Mouse (Mus musculus) lung, adult 2 months (tissue): ENCODE data around the gene Dok5. TPM values are rescaled to one million over a fixed set of nuclear protein-coding genes. Genes with fewer than 3 reads are reported as not detected.

Experiments used
- DNase-seq: peaks from one replicate; pipeline ENCODE4 v3.0.0; 2022
- H3K4me1 ChIP-seq: fragments of 200-500 bp; 2 replicates; pipeline ENCODE4 v1.6.1; 2011; ENCODE audit warnings: low read length; ENCODE audit not compliant: control insufficient read depth, insufficient read depth
- H3K4me3 ChIP-seq: fragments of 200-500 bp; replicated peaks from 2 replicates; pipeline ENCODE3; 2011; ENCODE audit warnings: low read depth, mild to moderate bottlenecking, control low read depth, low read length; ENCODE audit errors: extremely low read depth
- CTCF ChIP-seq: fragments of 200-500 bp; IDR thresholded peaks from 2 replicates; pipeline ENCODE4 v1.5.1; 2011; ENCODE audit warnings: mild to moderate bottlenecking, low read length, control low read depth; ENCODE audit not compliant: insufficient read depth
- POLR2A ChIP-seq: fragments of 200-500 bp; IDR thresholded peaks from 2 replicates; pipeline ENCODE4 v1.6.1; 2011; ENCODE audit warnings: low read depth, mild to moderate bottlenecking, control low read depth, low read length, borderline replicate concordance; ENCODE audit errors: extremely low read depth
- WGBS: fragments of 180-500 bp; shearing (Covaris S2); methylation state at CpG from one replicate; pipeline ENCODE4 v1.1.7; 2018; 5-methylcytosine and 5-hydroxymethylcytosine counted together
- polyA plus RNA-seq: library from polyadenylated mRNA; depleted of rRNA; stranded (reverse); fragments of >200 nt; gene quantifications from 2 replicates; pipeline ENCODE4 v1.2.3, GENCODE M21; 2012

Dok5 gene
- polyA plus RNA-seq, 1 experiment, result 0.50 TPM

DNA sequence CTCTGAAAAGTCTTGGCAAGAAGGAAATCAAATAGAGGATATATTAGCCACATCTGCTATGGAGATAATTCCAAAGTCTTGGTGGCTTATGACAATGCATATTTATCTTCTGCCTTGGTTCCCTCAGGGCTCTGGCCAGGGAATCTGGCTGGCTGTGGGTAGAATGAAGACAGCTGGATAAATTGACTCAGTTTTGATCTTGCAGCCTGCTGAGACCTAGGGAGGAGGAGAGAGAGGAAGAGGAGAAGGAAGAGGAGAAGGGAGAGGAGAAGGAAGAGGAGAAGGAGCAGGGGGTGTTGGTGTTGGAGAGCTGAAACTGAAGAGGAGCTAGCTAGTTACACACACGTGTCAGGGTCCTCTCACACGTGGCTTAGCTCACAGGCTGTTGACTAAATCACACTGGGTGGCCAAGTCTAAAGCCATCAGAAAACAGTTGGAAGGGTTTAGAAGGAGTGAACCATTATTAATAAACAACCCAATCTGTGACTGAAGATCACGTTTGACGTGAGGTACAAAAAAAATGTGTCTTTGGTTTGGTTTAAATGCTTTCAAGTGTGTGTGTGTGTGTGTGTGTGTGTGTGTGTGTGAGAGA is 85.6 kb downstream of the Dok5 start:
- DNase-seq, result no peak
- Histone ChIP-seq H3K4me1 (no peaks in the 10 kb centered on the region), H3K4me3 (no peak overlapping the region)
- TF ChIP-seq CTCF, result no peak
- no peak for TF ChIP-seq POLR2A
- 45% methylated on average over 4 of the region's 4 CpGs for WGBS

DNA sequence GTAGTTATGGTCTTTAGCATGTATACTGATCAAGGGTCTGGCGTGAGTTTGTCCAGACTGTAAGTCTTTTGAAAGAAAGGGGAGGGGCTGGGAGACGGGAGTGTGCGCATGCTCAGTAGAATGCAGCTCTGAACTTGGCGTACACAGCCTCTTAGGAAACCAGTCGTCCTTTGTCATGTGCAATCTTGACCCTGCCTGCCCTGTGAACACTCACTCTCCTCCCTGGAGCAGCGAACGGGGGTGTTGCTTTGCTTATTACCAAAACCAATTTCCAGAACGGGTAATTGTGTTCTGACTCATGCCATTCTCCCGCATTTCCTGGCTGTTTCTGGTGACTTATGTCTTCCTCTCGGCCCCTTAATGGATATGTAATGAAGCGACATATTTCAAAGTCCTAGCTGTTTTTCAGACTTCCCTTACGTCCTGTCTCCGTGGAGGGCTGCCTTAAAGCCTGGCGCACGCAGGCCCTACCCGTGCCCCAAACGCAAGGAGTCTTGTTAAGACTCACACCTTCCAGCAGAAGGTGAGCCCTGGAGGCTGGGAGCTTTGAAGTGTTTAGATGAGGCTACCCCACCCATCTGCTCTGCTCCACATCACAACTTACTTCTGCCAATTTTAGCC is 95.3 kb downstream of the Dok5 start:
- DNase-seq, result peak; percentile 4
- 26% methylated on average over 17 of the region's 17 CpGs for WGBS
- H3K4me1 ChIP-seq, result no peaks in the 10 kb centered on the region
- TF ChIP-seq POLR2A, result no peak
- no peak for TF ChIP-seq CTCF
- H3K4me3 ChIP-seq, result peak overlapping the region; percentile 27

DNA sequence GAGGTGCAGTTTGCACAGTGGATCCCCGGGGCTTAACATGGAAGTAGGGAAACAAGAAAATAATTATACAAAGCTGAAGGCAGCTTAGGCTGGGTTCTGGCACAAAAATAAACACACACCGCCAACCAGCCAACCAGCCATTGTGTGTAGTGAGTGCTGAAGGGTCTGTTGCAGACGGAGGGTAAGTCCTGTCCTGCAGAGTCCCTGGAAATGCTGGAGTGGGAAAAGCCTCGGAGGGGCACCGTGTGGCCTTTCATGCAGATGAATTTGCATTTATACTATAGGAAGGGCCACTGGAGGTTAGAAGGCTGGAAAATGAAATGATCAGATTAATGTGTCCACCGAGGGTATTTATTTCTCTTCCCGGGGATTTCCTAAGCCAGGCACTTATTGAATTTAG is 97.2 kb downstream of the Dok5 start:
- Histone ChIP-seq H3K4me3 (no peak overlapping the region), H3K4me1 (no peaks in the 10 kb centered on the region)
- TF ChIP-seq POLR2A (no peak), CTCF (no peak)
- WGBS, result 45% methylated on average over 7 of the region's 7 CpGs
- DNase-seq, result no peak

DNA sequence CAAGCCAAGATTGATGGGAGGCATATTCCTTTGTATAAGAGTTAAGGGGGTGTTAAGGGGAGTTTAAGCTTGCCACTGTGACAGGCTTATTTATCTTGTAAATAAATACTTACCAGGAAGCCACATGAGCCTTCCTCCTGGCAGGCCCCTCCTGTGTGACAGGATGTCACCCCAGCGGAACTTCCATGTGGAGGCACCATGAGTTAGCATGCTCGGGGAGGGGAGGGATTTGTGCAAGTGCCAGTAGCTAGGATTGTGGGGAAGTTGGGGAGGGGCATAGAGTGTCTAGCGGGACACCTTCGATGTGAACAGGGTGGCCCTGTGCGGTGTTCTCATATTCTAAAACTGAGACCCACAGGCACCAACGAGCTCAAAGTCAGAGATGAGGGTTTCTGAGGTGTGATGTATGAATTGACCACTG is 97.6 kb downstream of the Dok5 start:
- Histone ChIP-seq H3K4me1 (no peaks in the 10 kb centered on the region), H3K4me3 (no peak overlapping the region)
- no peak for DNase-seq
- 61% methylated on average over 6 of the region's 6 CpGs for WGBS
- TF ChIP-seq POLR2A (no peak), CTCF (no peak)

DNA sequence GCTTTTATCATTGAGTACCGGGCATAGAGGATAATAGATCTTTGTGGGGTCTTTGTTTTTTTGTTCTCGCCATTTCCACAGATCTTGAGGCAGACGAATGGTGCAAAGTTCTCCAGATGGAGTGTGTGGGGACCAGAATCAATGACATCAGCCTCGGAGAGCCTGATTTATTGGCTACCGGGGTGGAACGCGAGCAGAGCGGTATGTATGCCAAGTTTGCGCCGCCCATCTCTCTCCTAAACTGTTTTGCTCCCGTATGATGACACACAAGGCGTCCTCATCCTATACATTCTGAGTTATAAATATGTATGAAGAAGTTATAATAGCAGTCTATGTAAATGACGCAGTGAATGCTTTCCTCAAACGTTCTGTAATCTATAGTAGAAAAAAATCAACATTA is 98.4 kb downstream of the Dok5 start:
- no peak for DNase-seq
- 90% methylated on average over 14 of the region's 14 CpGs for WGBS
- Histone ChIP-seq H3K4me1 (no peaks in the 10 kb centered on the region), H3K4me3 (no peak overlapping the region)
- TF ChIP-seq CTCF (no peak), POLR2A (no peak)

DNA sequence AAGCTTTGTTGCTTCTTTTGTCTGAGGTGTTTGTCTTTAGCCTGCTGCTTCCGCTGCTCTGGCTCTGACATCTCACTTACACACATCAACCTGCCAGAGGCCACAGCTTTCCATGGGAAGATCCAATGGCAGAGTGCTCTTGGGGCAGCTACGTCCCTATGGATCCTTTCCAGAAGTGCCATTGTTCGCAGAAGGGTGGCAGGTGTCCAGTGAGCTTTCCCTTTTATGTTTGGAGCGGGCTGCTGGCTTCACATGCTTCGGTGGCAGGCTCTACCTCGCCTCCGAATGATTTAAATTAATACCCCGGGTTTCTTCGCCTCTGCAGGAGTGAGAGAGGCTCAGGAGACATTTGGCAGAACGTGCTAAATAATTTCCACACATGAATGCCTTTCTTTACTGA is 105.3 kb downstream of the Dok5 start:
- TF ChIP-seq POLR2A (no peak), CTCF (no peak)
- Histone ChIP-seq H3K4me1 (no peaks in the 10 kb centered on the region), H3K4me3 (no peak overlapping the region)
- no peak for DNase-seq
- whole genome bisulfite sequencing, result 74% methylated on average over 10 of the region's 10 CpGs

DNA sequence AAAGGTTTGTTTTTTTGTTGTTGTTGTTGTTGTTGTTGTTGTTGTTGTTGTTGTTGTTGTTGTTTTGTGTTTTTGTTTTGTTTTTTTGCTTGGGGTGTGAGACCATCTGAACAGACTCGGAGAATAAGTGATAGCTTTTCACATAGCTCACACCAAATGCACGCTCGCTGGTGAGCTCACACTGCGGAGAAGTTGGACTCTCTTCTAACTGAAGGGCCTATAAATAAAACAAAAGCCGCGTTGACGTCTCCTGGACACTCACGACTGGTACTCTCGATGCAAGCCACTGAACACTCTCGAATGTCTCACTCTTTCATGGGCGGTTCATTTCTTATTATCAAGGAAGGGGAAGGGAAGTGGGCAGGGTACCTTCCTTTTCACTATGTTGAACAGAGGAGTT is 105.8 kb downstream of the Dok5 start:
- Histone ChIP-seq H3K4me1 (no peaks in the 10 kb centered on the region), H3K4me3 (no peak overlapping the region)
- no peak for DNase-seq
- WGBS, result 61% methylated on average over 11 of the region's 11 CpGs
- TF ChIP-seq CTCF (no peak), POLR2A (no peak)

DNA sequence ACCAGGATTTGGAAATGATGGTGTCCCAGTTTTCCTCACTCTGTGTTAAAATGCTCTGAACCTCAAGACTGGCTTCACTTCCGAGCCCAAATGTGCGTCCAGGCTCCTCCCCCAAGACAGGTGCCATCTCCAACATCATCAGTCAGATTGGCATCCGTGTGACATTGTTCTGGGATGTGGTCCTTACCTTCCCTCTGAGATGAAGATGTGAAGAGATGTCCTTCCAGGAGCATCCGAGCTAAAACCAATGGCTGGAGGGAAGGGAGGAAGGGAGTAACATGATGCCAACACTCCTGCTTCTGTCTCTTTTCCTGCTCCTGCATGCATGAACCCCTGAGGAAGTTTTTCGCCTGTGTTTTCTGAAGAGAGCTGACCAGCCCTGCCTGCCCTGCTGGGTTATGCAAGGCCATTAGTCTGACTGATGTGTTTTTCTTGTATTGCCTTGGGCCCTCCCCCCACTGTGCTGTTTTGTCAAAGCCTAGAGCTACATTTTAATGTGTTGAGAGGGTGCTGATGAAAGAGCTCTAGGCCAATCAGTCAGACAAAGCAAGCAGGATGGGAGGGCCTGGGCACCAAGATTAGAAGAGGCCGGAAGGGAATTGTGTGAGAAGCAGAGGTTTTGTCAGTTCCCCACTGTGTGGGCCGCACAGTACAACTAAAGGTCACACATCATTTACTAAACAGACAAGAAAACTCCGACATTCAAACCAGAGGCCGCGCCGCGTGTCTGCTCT is 106.4 kb downstream of the Dok5 start:
- H3K4me1 ChIP-seq, result no peaks in the 10 kb centered on the region
- TF ChIP-seq POLR2A (no peak), CTCF (no peak)
- DNase-seq, result no peak
- no peak overlapping the region for H3K4me3 ChIP-seq
- WGBS, result 35% methylated on average over 12 of the region's 12 CpGs

DNA sequence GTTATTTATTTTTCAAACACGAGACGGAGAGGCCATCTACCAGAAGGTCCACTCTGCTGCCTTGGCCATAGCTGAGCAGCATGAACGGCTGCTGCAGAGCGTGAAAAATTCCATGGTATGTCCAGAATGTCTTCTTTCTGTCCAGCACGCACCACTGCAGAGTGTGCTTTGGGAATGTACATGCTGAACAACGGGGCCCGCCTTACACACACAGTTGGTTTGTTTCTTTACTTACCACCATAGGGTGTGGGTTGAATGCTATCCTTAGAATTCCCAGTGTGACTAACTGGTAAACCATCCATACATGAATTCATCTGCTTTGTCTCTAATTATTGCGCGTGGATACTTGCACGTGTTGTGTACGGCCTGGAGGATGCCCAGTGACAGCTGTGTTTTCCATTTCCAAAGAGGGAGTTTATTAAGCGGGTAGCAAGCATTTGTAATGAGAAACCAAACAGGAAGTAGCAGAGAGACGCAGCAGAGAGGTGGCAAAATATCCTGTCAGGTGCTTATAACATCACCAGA is 109.9 kb downstream of the Dok5 start:
- no peaks in the 10 kb centered on the region for H3K4me1 ChIP-seq
- TF ChIP-seq POLR2A, result no peak
- TF ChIP-seq CTCF, result no peak
- 54% methylated on average over 13 of the region's 13 CpGs for WGBS
- no peak for DNase-seq
- H3K4me3 ChIP-seq, result no peak overlapping the region
